Mouse (Mus musculus) heart, postnatal 0 days (tissue): ENCODE results near the gene Ptafr. TPM values are rescaled to one million over a fixed set of nuclear protein-coding genes. Genes with fewer than 3 reads are reported as not detected.
"Not testable (repeated sequence)": the region's sequence is repeated elsewhere in the genome, so short reads cannot be mapped to it uniquely, and the experiment has no call there.

Experiments used
- ATAC-seq: fragments of 200-750 bp; cut with Nextera tagmentation; 2 replicates; pipeline ENCODE4 v1.8.0; 2017; ENCODE audit warnings: low read depth, moderate number of reproducible peaks, moderate library complexity; ENCODE audit not compliant: insufficient read depth
- DNase-seq: peaks from one replicate; pipeline ENCODE4 v3.0.0-alpha.2; 2016; ENCODE audit warnings: low spot score
- H3K27ac ChIP-seq: fragments of 300-500 bp; sonication (generic); 2 replicates; pipeline ENCODE4 v1.5.1; 2014; ENCODE audit warnings: low read depth, mild to moderate bottlenecking
- H3K27me3 ChIP-seq: fragments of 300-500 bp; sonication (generic); 2 replicates; pipeline ENCODE4 v1.6.1; 2014; ENCODE audit warnings: low read length, mixed read lengths; ENCODE audit not compliant: control insufficient read depth, insufficient read depth
- H3K36me3 ChIP-seq: fragments of 300-500 bp; sonication (generic); replicated peaks from 2 replicates; pipeline ENCODE4 v1.6.1; 2014; ENCODE audit warnings: low read length, mixed read lengths; ENCODE audit not compliant: control insufficient read depth, insufficient read depth
- H3K4me1 ChIP-seq: fragments of 300-500 bp; sonication (generic); 2 replicates; pipeline ENCODE4 v1.6.1; 2014; ENCODE audit warnings: antibody characterized with exemption; ENCODE audit not compliant: control insufficient read depth, insufficient read depth
- H3K4me2 ChIP-seq: fragments of 300-500 bp; sonication (generic); 2 replicates; pipeline ENCODE4 v1.6.1; 2014; ENCODE audit warnings: low read depth, mild to moderate bottlenecking, low read length, moderate library complexity
- H3K4me3 ChIP-seq: fragments of 300-500 bp; sonication (generic); 2 replicates; pipeline ENCODE4 v1.5.1; 2014; ENCODE audit warnings: low read depth, low read length
- H3K9ac ChIP-seq: fragments of 300-500 bp; sonication (generic); replicated peaks from 2 replicates; pipeline ENCODE4 v1.6.1; 2014; ENCODE audit warnings: low read depth, low read length, mixed read lengths
- H3K9me3 ChIP-seq: fragments of 300-500 bp; sonication (generic); replicated peaks from 2 replicates; pipeline ENCODE4 v1.6.1; 2016; ENCODE audit warnings: low read length; ENCODE audit not compliant: control insufficient read depth
- CTCF ChIP-seq: IDR thresholded peaks from 2 replicates; pipeline ENCODE4 v1.5.1; 2016; ENCODE audit warnings: antibody characterized with exemption, control low read depth, low read depth
- EP300 ChIP-seq: IDR thresholded peaks from 2 replicates; pipeline ENCODE4 v1.6.1; 2016; ENCODE audit warnings: antibody characterized with exemption, low read depth
- WGBS: fragments of 180-500 bp; shearing (Covaris S2); extraction: QIAGEN DNeasy Blood & Tissue Kit; methylation state at CpG from one replicate; pipeline ENCODE4 v1.1.7; 2014; 5-methylcytosine and 5-hydroxymethylcytosine counted together
- polyA plus RNA-seq: library from polyadenylated mRNA; unstranded; fragments of >200 nt; fragmentation: Nextera tagmentation; extraction: Ambion mirVana; gene quantifications from 2 replicates; pipeline ENCODE4 v1.2.1, GENCODE M21; 2015
- total RNA-seq: library from RNA; depleted of rRNA; stranded (reverse); fragments of >200 nt; gene quantifications from 2 replicates; pipeline ENCODE4 v1.2.3, GENCODE M21; 2014; ENCODE audit warnings: low replicate concordance

Gene Ptafr
- total and polyA plus RNA-seq, 2 experiments from 2014 or later: 0.08 to 0.61 TPM

- H3K4me1 ChIP-seq: peaks cover 9% of the 10 kb centered on the region
- WGBS: 81% methylated on average over 4 of the region's 4 CpGs
- ATAC-seq (no peak), DNase-seq (no peak)
- no peak overlapping the region for H3K4me3 ChIP-seq
- H3K36me3 ChIP-seq: peaks cover 66% of the 10 kb centered on the region
- H3K9ac ChIP-seq: no peak overlapping the region
- no peak overlapping the region for H3K27ac ChIP-seq
- no peaks in the 10 kb centered on the region for H3K9me3 ChIP-seq
- no peak overlapping the region for H3K4me2 ChIP-seq
- H3K27me3 ChIP-seq: no peaks in the 10 kb centered on the region
- TF ChIP-seq CTCF: no peak
- TF ChIP-seq EP300: no peak
These were observed 22.5 kb upstream of the Ptafr start for GRCm38 (mm10) chr4:132541413-132541812.

DNA sequence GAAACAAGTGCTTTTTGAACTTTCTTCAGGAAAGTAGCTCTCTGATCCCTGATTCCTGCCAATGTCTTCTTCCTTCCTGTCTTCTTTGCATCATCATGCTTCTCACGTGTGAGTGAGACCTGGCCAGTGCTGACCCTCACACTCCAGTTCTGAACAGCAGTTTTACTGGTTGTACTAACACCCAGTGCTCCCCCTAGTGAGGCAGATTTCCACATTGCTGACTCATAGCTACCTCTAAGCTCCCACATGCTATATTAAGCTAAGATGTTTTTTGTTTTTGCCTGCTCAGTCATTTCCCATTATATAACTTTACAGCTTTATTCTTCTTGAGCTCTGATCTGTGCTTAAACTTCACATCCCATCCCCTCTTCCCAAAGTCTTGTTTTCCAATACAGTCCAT lies 21.1 kb upstream of the Ptafr start:
- Histone ChIP-seq H3K36me3 (peaks cover 77% of the 10 kb centered on the region), H3K27ac (no peak overlapping the region), H3K4me2 (no peak overlapping the region), H3K4me3 (no peak overlapping the region), H3K27me3 (no peaks in the 10 kb centered on the region), H3K9ac (no peak overlapping the region), H3K4me1 (no peaks in the 10 kb centered on the region), H3K9me3 (no peaks in the 10 kb centered on the region)
- 29% methylated on average over 1 of the region's 1 CpGs for WGBS
- ATAC-seq (no peak), DNase-seq (no peak)
- TF ChIP-seq EP300 (no peak), CTCF (no peak)

GRCm38 (mm10) chr4:132545851-132546250 lies 18.0 kb upstream of the Ptafr start:
- 24% methylated on average over 8 of the region's 8 CpGs for WGBS
- ATAC-seq (peak; percentile 73; the same call in 1 of the 2 replicates), DNase-seq (peak; percentile 73)
- Histone ChIP-seq H3K4me1 (no peaks in the 10 kb centered on the region), H3K4me2 (no peak overlapping the region), H3K27ac (no peak overlapping the region), H3K9ac (no peak overlapping the region), H3K4me3 (no peak overlapping the region), H3K36me3 (peaks cover 83% of the 10 kb centered on the region), H3K27me3 (no peaks in the 10 kb centered on the region), H3K9me3 (no peaks in the 10 kb centered on the region)
- TF ChIP-seq CTCF (peak; percentile 78), EP300 (no peak)

GRCm38 (mm10) chr4:132554221-132554620 lies 9.6 kb upstream of the Ptafr start:
- WGBS: 51% methylated on average over 5 of the region's 5 CpGs
- no peak for TF ChIP-seq EP300
- no peak for TF ChIP-seq CTCF
- Histone ChIP-seq H3K9me3 (no peaks in the 10 kb centered on the region), H3K9ac (no peak overlapping the region), H3K4me1 (peaks cover 12% of the 10 kb centered on the region; the same call in 1 of the 2 replicates), H3K4me3 (no peak overlapping the region), H3K27me3 (no peaks in the 10 kb centered on the region), H3K27ac (0 out of 2 replicates have a peak overlapping the region, but pooled peaks have one; percentile 40), H3K36me3 (peaks cover 44% of the 10 kb centered on the region), H3K4me2 (0 out of 2 replicates have a peak overlapping the region, but pooled peaks have one; percentile 10)
- no peak for DNase-seq
- ATAC-seq: no peak

- H3K4me3 ChIP-seq: no peak overlapping the region
- DNase-seq: no peak
- H3K9me3 ChIP-seq: no peaks in the 10 kb centered on the region
- H3K27ac ChIP-seq: peak overlapping the region; percentile 40
- 0 out of 2 replicates have a peak overlapping the region, but pooled peaks have one; percentile 10 for H3K4me2 ChIP-seq
- peaks cover 40% of the 10 kb centered on the region for H3K36me3 ChIP-seq
- H3K4me1 ChIP-seq: peaks cover 12% of the 10 kb centered on the region; the same call in 1 of the 2 replicates
- no peak overlapping the region for H3K9ac ChIP-seq
- ATAC-seq: no peak
- 25% methylated on average over 8 of the region's 8 CpGs for WGBS
- H3K27me3 ChIP-seq: no peaks in the 10 kb centered on the region
- no peak for TF ChIP-seq EP300
- no peak for TF ChIP-seq CTCF
These were observed 9.2 kb upstream of the Ptafr start for GRCm38 (mm10) chr4:132554653-132555052.

DNA sequence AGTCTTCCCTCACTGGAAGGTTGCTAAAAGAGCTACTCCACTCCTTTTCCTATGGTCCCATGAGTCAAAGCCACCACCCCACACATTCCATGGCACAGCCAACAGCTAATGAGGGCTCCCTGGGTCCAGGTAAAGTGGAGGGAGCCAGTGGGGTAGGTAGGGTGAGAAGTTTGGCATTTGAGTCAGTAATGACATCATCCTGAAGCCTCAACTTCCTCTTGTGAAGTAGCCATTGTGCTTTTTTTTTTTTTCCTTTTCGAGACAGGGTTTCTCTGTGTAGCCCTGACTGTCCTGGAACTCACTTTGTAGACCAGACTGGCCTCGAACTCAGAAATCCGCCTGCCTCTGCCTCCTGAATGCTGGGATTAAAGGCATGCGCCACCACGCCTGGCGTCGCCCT lies 8.3 kb upstream of the Ptafr start:
- not testable (repeated sequence) for H3K4me3 ChIP-seq, H3K27me3 ChIP-seq, H3K9ac ChIP-seq, DNase-seq, H3K4me2 ChIP-seq, H3K9me3 ChIP-seq, ATAC-seq
- peaks cover 12% of the 10 kb centered on the region; the same call in 1 of the 2 replicates for H3K4me1 ChIP-seq
- peak overlapping the region; percentile 40; the same call in 1 of the 2 replicates for H3K27ac ChIP-seq
- H3K36me3 ChIP-seq: peaks cover 32% of the 10 kb centered on the region
- 93% methylated on average over 7 of the region's 7 CpGs for WGBS
